Mouse (Mus musculus): ENCODE results near the gene Prkd2. TPM values are rescaled to one million over a fixed set of nuclear protein-coding genes. Genes with fewer than 3 reads are reported as not detected.

The Prkd2 gene
- polyA plus RNA-seq (2015; fragmentation: Nextera tagmentation; extraction: Ambion mirVana) = 6.0 and 6.9 TPM in 2 replicates

DNA sequence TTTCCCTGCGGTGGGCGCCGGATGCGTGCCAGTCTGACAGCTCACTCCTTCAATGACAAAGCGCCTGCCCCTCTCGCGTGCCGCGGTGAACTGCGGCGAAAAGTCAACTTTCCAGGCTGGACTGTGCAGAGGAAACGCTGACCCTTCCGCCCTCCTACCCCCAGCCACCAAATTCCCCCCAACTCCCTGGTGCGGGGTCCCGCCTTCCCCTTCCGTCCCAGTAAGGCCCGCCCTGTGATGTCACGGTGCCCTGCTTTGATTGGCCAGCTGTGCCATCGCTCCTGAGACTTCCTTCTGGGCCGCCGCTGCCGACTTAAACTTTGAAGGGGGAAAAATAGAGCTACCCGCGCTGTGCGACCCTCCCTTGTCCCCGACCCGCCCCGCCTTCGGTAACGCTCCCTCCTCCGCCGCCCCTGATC is at the start of gene Prkd2:
TSS of gene Prkd2 (plus strand) at position 258 of the 419 bp plus-strand sequence.
- WGBS = under 1% methylated on average over 32 of the region's 32 CpGs
- peak within 1 kb of the TSS; percentile 67 for H3K9ac ChIP-seq (ENCODE audit: low read depth, low read length)
- no peaks in the 10 kb centered on the region for H3K9me3 ChIP-seq (replicated peaks; ENCODE audit: control insufficient read depth, low read length, poor library complexity, severe bottlenecking)

DNA sequence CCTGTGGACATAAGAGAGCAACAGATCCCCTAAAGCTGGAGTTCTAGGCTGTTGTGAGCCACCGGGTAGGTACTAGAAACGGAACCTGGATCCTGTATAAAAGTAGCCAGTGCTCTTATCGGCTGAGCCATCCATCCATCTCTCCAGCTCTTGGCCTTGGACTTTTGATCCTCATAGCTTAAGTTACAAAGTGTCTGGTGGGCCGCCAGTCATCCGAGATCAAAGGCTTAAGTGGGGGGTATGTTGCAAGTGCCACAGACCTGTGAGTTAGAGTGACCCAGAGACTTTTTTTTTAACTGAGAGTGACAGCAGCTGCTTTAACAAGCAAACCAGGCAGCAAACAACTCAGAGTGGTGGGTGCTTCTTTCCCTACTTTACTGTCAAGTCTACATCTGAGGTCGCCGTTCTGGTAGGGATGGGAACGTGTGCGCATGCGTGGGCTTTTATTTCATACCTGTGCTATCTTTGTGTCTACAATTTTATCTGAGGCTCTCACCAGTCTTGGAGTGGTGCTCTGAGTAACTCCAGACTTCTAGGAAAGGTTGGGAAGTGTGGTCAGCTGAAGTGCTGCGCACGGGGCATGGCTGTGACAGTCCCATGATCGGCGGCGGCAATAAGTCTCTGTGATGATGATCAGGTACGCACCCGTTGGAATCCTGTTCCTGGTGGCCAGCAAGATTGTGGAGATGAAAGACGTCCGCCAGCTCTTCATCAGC is 49.5 kb upstream of the Prkd2 start:
- Histone ChIP-seq H3K4me2 (ENCODE audit: low read length) (no peak overlapping the region), H3K4me1 (ENCODE audit: control insufficient read depth, insufficient read depth, low read length) (no peaks in the 10 kb centered on the region), H3K27me3 (ENCODE audit: control insufficient read depth, insufficient read depth, low read depth, low read length) (no peaks in the 10 kb centered on the region), H3K9ac (ENCODE audit: low read depth, low read length) (no peak overlapping the region), H3K27ac (ENCODE audit: low read length) (no peak overlapping the region), H3K9me3 (replicated peaks; ENCODE audit: control insufficient read depth, low read length, poor library complexity, severe bottlenecking) (no peaks in the 10 kb centered on the region), H3K36me3 (ENCODE audit: control insufficient read depth, insufficient read depth, low read length) (no peaks in the 10 kb centered on the region), H3K4me3 (ENCODE audit: low read depth, low read length) (no peak overlapping the region)
- no peak for ATAC-seq
- WGBS = 92% methylated on average over 19 of the region's 19 CpGs

More for the DNA sequence above, at the start of gene Prkd2:
- no peaks in the 10 kb centered on the region for H3K27me3 ChIP-seq (ENCODE audit: control insufficient read depth, insufficient read depth, low read depth, low read length)
- H3K4me2 ChIP-seq (ENCODE audit: low read length) = peak within 1 kb of the TSS; percentile 98
- H3K36me3 ChIP-seq (ENCODE audit: control insufficient read depth, insufficient read depth, low read length) = peaks cover 28% of the 10 kb centered on the region
- ATAC-seq = peak; percentile 88
- H3K4me1 ChIP-seq (ENCODE audit: control insufficient read depth, insufficient read depth, low read length) = peaks cover 22% of the 10 kb centered on the region
- peak within 1 kb of the TSS; percentile 29 for H3K27ac ChIP-seq (ENCODE audit: low read length)
- H3K4me3 ChIP-seq (ENCODE audit: low read depth, low read length) = peak within 1 kb of the TSS; percentile 67

DNA sequence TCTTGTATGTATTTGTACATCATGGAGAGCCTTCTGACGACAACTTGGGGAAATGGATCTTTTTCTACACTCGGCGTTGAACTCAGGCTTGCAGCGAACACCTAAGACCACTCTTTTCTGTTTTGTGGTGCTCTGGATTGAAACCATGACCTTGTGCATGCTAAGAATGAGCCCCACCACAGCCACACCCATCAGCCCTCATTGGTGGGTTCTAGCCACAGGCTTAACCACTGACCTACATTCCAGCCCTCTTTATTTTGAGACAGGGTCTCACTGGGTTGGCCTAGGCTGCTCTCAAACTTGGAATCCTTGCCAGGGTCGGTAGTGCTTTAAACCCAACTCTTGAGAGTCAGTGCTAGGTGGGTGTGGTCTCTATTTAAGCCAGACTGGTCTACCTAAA is 47.8 kb upstream of the Prkd2 start:
- no peaks in the 10 kb centered on the region for H3K4me1 ChIP-seq (ENCODE audit: control insufficient read depth, insufficient read depth, low read length)
- no peaks in the 10 kb centered on the region for H3K9me3 ChIP-seq (replicated peaks; ENCODE audit: control insufficient read depth, low read length, poor library complexity, severe bottlenecking)

DNA sequence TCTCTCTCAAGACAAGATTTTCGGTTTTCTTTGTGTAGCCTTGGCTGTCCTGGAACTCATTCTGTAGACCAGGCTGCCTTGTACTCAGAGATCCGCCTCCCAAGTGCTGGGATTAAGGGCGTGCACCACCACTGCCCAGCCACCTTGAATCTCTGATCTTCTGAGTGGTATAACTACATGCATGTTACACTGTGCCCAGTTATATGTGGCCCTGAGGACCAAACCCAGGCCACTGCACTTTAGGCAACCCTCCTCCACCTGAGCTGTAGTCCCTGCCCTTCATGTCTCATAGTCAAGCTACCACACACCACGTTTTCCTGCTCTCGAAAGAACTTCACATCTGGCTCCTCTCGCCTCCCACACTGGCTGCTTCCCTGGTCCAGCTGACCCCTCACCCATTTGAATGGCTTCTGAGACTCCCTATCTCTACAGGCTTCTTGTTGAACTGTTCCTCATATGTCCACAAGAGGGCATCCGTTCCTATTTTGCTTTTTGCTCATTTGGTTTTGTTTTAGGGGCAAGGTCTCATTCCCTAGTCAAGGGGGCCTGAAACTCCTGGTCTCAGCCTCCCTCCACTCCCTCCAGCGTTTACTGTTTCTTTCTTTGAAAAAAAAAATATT is 38.2 kb upstream of the Prkd2 start:
- no peak for ATAC-seq
- 33% methylated on average over 8 of the region's 8 CpGs for WGBS
- Histone ChIP-seq H3K27me3 (ENCODE audit: control insufficient read depth, insufficient read depth, low read depth, low read length) (no peaks in the 10 kb centered on the region), H3K27ac (ENCODE audit: low read length) (no peak overlapping the region), H3K4me2 (ENCODE audit: low read length) (no peak overlapping the region), H3K36me3 (ENCODE audit: control insufficient read depth, insufficient read depth, low read length) (peaks cover 4% of the 10 kb centered on the region), H3K4me3 (ENCODE audit: low read depth, low read length) (no peak overlapping the region), H3K4me1 (ENCODE audit: control insufficient read depth, insufficient read depth, low read length) (peaks cover 2% of the 10 kb centered on the region; the same call in 1 of the 2 replicates), H3K9me3 (replicated peaks; ENCODE audit: control insufficient read depth, low read length, poor library complexity, severe bottlenecking) (no peaks in the 10 kb centered on the region), H3K9ac (ENCODE audit: low read depth, low read length) (no peak overlapping the region)

More for the DNA sequence above, 47.8 kb upstream of the Prkd2 start:
- no peak overlapping the region for H3K9ac ChIP-seq (ENCODE audit: low read depth, low read length)
- H3K4me2 ChIP-seq (ENCODE audit: low read length) = no peak overlapping the region
- WGBS = 92% methylated on average over 5 of the region's 5 CpGs
- no peaks in the 10 kb centered on the region for H3K27me3 ChIP-seq (ENCODE audit: control insufficient read depth, insufficient read depth, low read depth, low read length)
- H3K27ac ChIP-seq (ENCODE audit: low read length) = no peak overlapping the region
- ATAC-seq = no peak
- H3K4me3 ChIP-seq (ENCODE audit: low read depth, low read length) = no peak overlapping the region
- H3K36me3 ChIP-seq (ENCODE audit: control insufficient read depth, insufficient read depth, low read length) = no peaks in the 10 kb centered on the region

DNA sequence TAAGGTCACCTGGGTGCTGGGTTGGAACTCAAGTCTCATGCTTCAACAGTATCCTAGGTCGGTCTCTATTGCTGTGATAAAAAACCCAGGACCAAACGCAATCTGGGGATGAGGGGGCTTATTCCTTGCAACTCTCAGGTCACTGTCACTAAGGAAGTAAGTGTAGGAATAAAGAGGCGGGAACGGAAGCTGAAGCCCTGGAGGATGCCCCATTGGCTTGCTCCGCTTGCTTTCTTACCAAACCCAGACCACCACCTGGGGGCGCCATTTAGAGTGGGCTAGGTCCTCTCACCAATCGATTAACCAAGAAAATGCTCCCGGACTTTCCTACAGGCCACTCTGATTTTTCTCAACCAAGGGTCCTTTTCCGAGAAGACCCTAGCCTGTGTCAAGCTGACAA is 34.8 kb upstream of the Prkd2 start:
- H3K27me3 ChIP-seq (ENCODE audit: control insufficient read depth, insufficient read depth, low read depth, low read length) = no peaks in the 10 kb centered on the region
- no peak for ATAC-seq
- H3K4me2 ChIP-seq (ENCODE audit: low read length) = no peak overlapping the region
- no peaks in the 10 kb centered on the region for H3K9me3 ChIP-seq (replicated peaks; ENCODE audit: control insufficient read depth, low read length, poor library complexity, severe bottlenecking)
- peaks cover 4% of the 10 kb centered on the region for H3K36me3 ChIP-seq (ENCODE audit: control insufficient read depth, insufficient read depth, low read length)
- no peak overlapping the region for H3K27ac ChIP-seq (ENCODE audit: low read length)
- WGBS = 92% methylated on average over 9 of the region's 9 CpGs
- no peak overlapping the region for H3K4me3 ChIP-seq (ENCODE audit: low read depth, low read length)
- no peak overlapping the region for H3K9ac ChIP-seq (ENCODE audit: low read depth, low read length)
- H3K4me1 ChIP-seq (ENCODE audit: control insufficient read depth, insufficient read depth, low read length) = peaks cover 26% of the 10 kb centered on the region

DNA sequence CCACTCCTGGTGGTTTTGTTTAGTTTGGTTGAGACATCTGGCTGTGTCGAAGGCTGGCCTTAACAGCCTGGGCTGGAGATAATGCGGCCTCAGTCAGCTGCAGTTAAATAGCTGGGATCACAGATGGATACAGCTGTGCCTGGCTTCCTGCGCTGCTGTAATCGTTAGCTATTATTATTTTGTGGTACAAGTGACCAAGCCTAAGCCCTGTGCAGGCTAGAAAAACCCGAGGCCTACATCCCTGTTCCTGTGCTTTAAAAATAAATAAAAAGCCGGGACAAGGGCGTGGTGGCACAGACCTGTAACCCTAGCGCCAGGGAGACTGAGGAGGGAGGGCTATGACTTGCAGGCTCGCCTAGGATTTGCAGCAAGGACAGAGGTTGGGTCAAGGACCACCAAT is 34.1 kb upstream of the Prkd2 start:
- WGBS = 91% methylated on average over 9 of the region's 9 CpGs
- H3K9me3 ChIP-seq (replicated peaks; ENCODE audit: control insufficient read depth, low read length, poor library complexity, severe bottlenecking) = no peaks in the 10 kb centered on the region
- ATAC-seq = no peak

DNA sequence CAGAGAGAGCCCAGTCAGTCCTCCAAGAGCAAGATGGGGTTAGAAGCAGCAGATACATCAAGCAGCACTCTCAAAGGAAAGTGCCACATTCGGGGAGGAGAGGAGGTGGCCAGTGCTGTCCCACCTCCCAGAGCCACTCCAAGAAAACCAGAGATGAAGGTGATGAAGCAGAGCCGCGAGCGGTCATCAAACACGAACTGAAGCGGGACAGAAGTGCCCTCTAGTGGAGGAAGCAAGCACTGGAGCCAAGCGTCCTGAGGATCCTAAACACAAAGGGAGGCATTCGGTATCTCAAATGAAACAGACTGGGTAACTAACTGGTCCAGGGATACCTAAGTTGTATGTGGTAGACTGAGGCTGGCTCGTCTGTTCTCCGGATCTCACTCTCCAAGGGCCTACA is 33.0 kb upstream of the Prkd2 start:
- Histone ChIP-seq H3K36me3 (ENCODE audit: control insufficient read depth, insufficient read depth, low read length) (peaks cover 4% of the 10 kb centered on the region), H3K4me2 (ENCODE audit: low read length) (peak overlapping the region; percentile 85), H3K9ac (ENCODE audit: low read depth, low read length) (peak overlapping the region; percentile 17; the same call in 1 of the 2 replicates), H3K27me3 (ENCODE audit: control insufficient read depth, insufficient read depth, low read depth, low read length) (no peaks in the 10 kb centered on the region), H3K27ac (ENCODE audit: low read length) (peak overlapping the region; percentile 96), H3K4me3 (ENCODE audit: low read depth, low read length) (peak overlapping the region; percentile 62; the same call in 1 of the 2 replicates), H3K4me1 (ENCODE audit: control insufficient read depth, insufficient read depth, low read length) (peaks cover 38% of the 10 kb centered on the region), H3K9me3 (replicated peaks; ENCODE audit: control insufficient read depth, low read length, poor library complexity, severe bottlenecking) (no peaks in the 10 kb centered on the region)
- no peak for ATAC-seq
- 31% methylated on average over 10 of the region's 10 CpGs for WGBS

More for the DNA sequence above, 34.1 kb upstream of the Prkd2 start:
- Histone ChIP-seq H3K27me3 (ENCODE audit: control insufficient read depth, insufficient read depth, low read depth, low read length) (no peaks in the 10 kb centered on the region), H3K36me3 (ENCODE audit: control insufficient read depth, insufficient read depth, low read length) (peaks cover 4% of the 10 kb centered on the region), H3K27ac (ENCODE audit: low read length) (no peak overlapping the region), H3K9ac (ENCODE audit: low read depth, low read length) (no peak overlapping the region), H3K4me3 (ENCODE audit: low read depth, low read length) (no peak overlapping the region), H3K4me1 (ENCODE audit: control insufficient read depth, insufficient read depth, low read length) (peaks cover 31% of the 10 kb centered on the region), H3K4me2 (ENCODE audit: low read length) (no peak overlapping the region)

DNA sequence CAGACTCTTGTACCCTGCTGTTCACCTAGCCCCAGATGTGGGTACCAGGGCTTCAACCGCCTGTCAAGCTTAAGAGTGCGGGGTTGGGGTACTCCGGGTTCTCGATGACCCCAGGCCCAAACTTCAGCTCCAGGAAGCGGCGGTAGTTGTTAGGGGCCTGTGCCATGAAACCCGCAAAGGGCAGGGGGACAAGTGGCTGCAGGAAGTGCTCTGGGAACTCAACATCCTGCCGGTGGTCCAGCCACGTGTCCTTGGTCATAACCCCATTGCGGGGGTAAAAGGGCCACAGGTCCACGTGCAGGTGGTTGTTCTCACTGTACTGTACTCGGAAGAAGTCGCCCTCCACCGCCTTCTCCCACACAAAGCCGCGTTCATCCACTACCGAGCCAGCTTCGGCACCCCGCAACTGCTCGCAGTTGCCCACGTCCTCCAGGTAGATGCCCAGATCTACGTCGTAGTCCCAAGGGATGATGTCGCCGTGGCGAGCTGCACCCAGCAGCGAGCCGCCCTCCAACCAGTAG is 32.2 kb upstream of the Prkd2 start:
- peak overlapping the region; percentile 62 for H3K4me3 ChIP-seq (ENCODE audit: low read depth, low read length)
- H3K4me2 ChIP-seq (ENCODE audit: low read length) = peak overlapping the region; percentile 85
- no peaks in the 10 kb centered on the region for H3K27me3 ChIP-seq (ENCODE audit: control insufficient read depth, insufficient read depth, low read depth, low read length)
- peaks cover 45% of the 10 kb centered on the region for H3K4me1 ChIP-seq (ENCODE audit: control insufficient read depth, insufficient read depth, low read length)
- peak overlapping the region; percentile 88 for H3K9ac ChIP-seq (ENCODE audit: low read depth, low read length)
- H3K9me3 ChIP-seq (replicated peaks; ENCODE audit: control insufficient read depth, low read length, poor library complexity, severe bottlenecking) = no peaks in the 10 kb centered on the region
- peaks cover 4% of the 10 kb centered on the region for H3K36me3 ChIP-seq (ENCODE audit: control insufficient read depth, insufficient read depth, low read length)
- H3K27ac ChIP-seq (ENCODE audit: low read length) = peak overlapping the region; percentile 96
- ATAC-seq = peak; percentile 1; the same call in 1 of the 2 replicates
- WGBS = 43% methylated on average over 28 of the region's 28 CpGs
